19 mouse cellular contexts compared by ENCODE assay signal in the genomic region with DNA sequence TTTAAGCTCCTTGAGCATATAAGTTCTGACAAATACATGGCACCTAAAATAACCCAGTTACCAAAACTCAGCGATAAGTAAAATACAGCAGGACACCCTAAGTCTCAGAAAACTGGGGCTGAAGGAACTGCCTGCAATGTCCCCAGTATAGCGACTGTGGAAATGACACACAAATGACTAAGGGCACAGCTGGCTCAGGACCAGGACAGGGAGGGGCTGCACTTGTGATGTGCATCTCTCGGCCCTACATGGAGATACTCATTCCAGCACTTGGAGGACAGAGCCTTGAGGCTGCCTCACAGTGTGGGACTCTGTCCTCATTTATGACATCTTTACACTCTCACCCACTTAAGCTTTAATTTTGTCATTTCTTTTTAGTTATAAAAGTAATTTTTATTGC.
DNase-seq lines count a peak whose midpoint lies in the region; ATAC-seq and TF ChIP-seq lines count a peak whose summit lies in the region.
"Had no signal": no experiment of that assay in that cellular context is flagged by ENCODE, and none has a peak within 500 bp of the region (broad histone marks: within the 10 kb centered on the region; RNA-seq: fewer than 3 reads in every experiment).

No protein-coding gene starts in this region.

- peak; percentile 46 for DNase-seq in adrenal gland, postnatal 10 days
- no peak for DNase-seq in adrenal gland, postnatal 4 days (ENCODE audit: low spot score in 2 of 2)
- no peak for DNase-seq in heart, postnatal 10 days
- peak; percentile 51 to 60 for DNase-seq in adrenal gland, postnatal 36 days
- no peak for DNase-seq in thymus, adult 2 months
- DNase-seq: cerebellum, adult 2 months; cerebellum, postnatal 10 days; forebrain, postnatal 0 days; gastrocnemius, postnatal 36 days; heart, adult 11 months; kidney, adult 11 months; kidney, adult 9 months had no signal

- H3K9me3 ChIP-seq in heart, embryonic 13.5 days: peaks cover 5% of the 10 kb centered on the region; the same call in 1 of the 2 replicates
- H3K9me3 ChIP-seq in megakaryocyte, embryonic 14.5 days: no peaks in the 10 kb centered on the region
- H3K9me3 ChIP-seq: forebrain, embryonic 13.5 days; hindbrain, embryonic 13.5 days had no signal

- no peak for TF ChIP-seq POLR2A in thymus, adult 2 months (IDR thresholded peaks at IDR 0.05; ENCODE audit: control insufficient read depth, extremely low read depth, insufficient read depth, low read length, poor library complexity)

- H3K4me3 ChIP-seq in heart, embryonic 13.5 days: no peak overlapping the region
- H3K4me3 ChIP-seq in megakaryocyte, embryonic 14.5 days (replicated peaks): peak overlapping the region; percentile 78
- no peak overlapping the region for H3K4me3 ChIP-seq in thymus, adult 2 months (ENCODE audit: control insufficient read depth, insufficient read depth, low read length)
- H3K4me3 ChIP-seq: embryonic facial prominence, embryonic 10.5 days; forebrain, embryonic 13.5 days; hindbrain, embryonic 13.5 days had no signal

- TF ChIP-seq CTCF in thymus, adult 2 months (IDR thresholded peaks at IDR 0.05; ENCODE audit: borderline replicate concordance, control insufficient read depth, extremely low read depth, insufficient read depth, low read length, poor library complexity): no peak

- ATAC-seq in heart, embryonic 13.5 days (ENCODE audit: extremely low read depth, insufficient number of reproducible peaks, low FRiP score, low TSS enrichment): no peak
- no peak for ATAC-seq in megakaryocyte, adult 5-6 weeks (ENCODE audit: poor library complexity, severe bottlenecking)
- ATAC-seq: forebrain, embryonic 13.5 days; forebrain, postnatal 0 days; hindbrain, postnatal 0 days had no signal

- H3K4me2 ChIP-seq in heart, embryonic 13.5 days: no peak overlapping the region
- H3K4me2 ChIP-seq: forebrain, embryonic 13.5 days; hindbrain, embryonic 13.5 days had no signal

- WGBS in heart, embryonic 13.5 days: 51% methylated on average over 3 of the region's 3 CpGs
- WGBS in thymus, adult 2 months: 93% methylated on average over 3 of the region's 3 CpGs

- peaks cover 7% of the 10 kb centered on the region for H3K36me3 ChIP-seq in heart, embryonic 13.5 days
- peaks cover 92% of the 10 kb centered on the region for H3K36me3 ChIP-seq in megakaryocyte, embryonic 14.5 days (replicated peaks; ENCODE audit: low read length)
- H3K36me3 ChIP-seq in thymus, adult 2 months (ENCODE audit: control insufficient read depth, insufficient read depth, low read length): no peaks in the 10 kb centered on the region
- H3K36me3 ChIP-seq: embryonic facial prominence, embryonic 10.5 days had no signal

- no peaks in the 10 kb centered on the region for H3K27me3 ChIP-seq in heart, embryonic 13.5 days (replicated peaks)
- H3K27me3 ChIP-seq in megakaryocyte, embryonic 14.5 days (replicated peaks): no peaks in the 10 kb centered on the region
- H3K27me3 ChIP-seq in thymus, adult 2 months (ENCODE audit: control insufficient read depth, insufficient read depth, low read length): no peaks in the 10 kb centered on the region
- H3K27me3 ChIP-seq: forebrain, embryonic 13.5 days; hindbrain, embryonic 13.5 days had no signal

- intact Hi-C loops in heart, postnatal 10 days (cut with DNase I): no loop called here

- H3K27ac ChIP-seq in heart, embryonic 13.5 days (replicated peaks): 0 out of 2 replicates have a peak overlapping the region, but pooled peaks have one; percentile 21
- no peak overlapping the region for H3K27ac ChIP-seq in thymus, adult 2 months (ENCODE audit: control insufficient read depth, insufficient read depth, low read length)
- H3K27ac ChIP-seq: embryonic facial prominence, embryonic 10.5 days; forebrain, embryonic 13.5 days; hindbrain, embryonic 13.5 days; hindbrain, postnatal 0 days had no signal

- peaks cover 70% of the 10 kb centered on the region for H3K4me1 ChIP-seq in heart, embryonic 13.5 days
- H3K4me1 ChIP-seq in megakaryocyte, embryonic 14.5 days: peaks cover 96% of the 10 kb centered on the region
- H3K4me1 ChIP-seq in thymus, adult 2 months (replicated peaks; ENCODE audit: control insufficient read depth, insufficient read depth, low read length): no peaks in the 10 kb centered on the region
- H3K4me1 ChIP-seq: forebrain, embryonic 13.5 days; hindbrain, embryonic 13.5 days had no signal

- H3K9ac ChIP-seq in heart, embryonic 13.5 days: no peak overlapping the region
- H3K9ac ChIP-seq: forebrain, embryonic 13.5 days; forebrain, postnatal 0 days; hindbrain, embryonic 13.5 days had no signal

Comparison
In these comparisons a context has a peak if more than half of its experiments do, and no peak if none do; other contexts are left out.
1. DNase-seq: peak in adrenal gland, postnatal 10 days (single experiment) and adrenal gland, postnatal 36 days (2 of 2); none in adrenal gland, postnatal 4 days (0 of 2), heart, postnatal 10 days (0 of 2) and thymus, adult 2 months (single experiment).